Mouse (Mus musculus) forebrain, embryonic 11.5 days (tissue): ENCODE results near the gene Klhl34. TPM values are rescaled to one million over a fixed set of nuclear protein-coding genes. Genes with fewer than 3 reads are reported as not detected.

Experiments used
- ATAC-seq: fragments of 200-750 bp; cut with Nextera tagmentation; replicated peaks from 2 replicates; pipeline ENCODE4 v1.8.0; 2017; ENCODE audit warnings: moderate TSS enrichment; ENCODE audit not compliant: low FRiP score
- DNase-seq: peaks from one replicate; pipeline ENCODE4 v3.0.0-alpha.2; 2017; ENCODE audit warnings: low spot score
- H3K27ac ChIP-seq: fragments of 300-500 bp; sonication (generic); 2 replicates; pipeline ENCODE4 v1.5.1; 2014; ENCODE audit warnings: low read depth, low read length
- H3K27me3 ChIP-seq: fragments of 300-500 bp; sonication (generic); 2 replicates; pipeline ENCODE4 v1.6.1; 2014; ENCODE audit warnings: mild to moderate bottlenecking, low read length, mixed read lengths; ENCODE audit not compliant: control insufficient read depth, insufficient read depth
- H3K36me3 ChIP-seq: fragments of 300-500 bp; sonication (generic); 2 replicates; pipeline ENCODE4 v1.6.1; 2014; ENCODE audit warnings: mild to moderate bottlenecking, low read length, moderate library complexity, mixed read lengths; ENCODE audit not compliant: control insufficient read depth, insufficient read depth
- H3K4me1 ChIP-seq: fragments of 300-500 bp; sonication (generic); replicated peaks from 2 replicates; pipeline ENCODE4 v1.6.1; 2014; ENCODE audit warnings: low read length, mixed read lengths; ENCODE audit not compliant: control insufficient read depth, insufficient read depth
- H3K4me2 ChIP-seq: fragments of 300-500 bp; sonication (generic); 2 replicates; pipeline ENCODE4 v1.6.1; 2014; ENCODE audit warnings: low read depth, mild to moderate bottlenecking, low read length, moderate library complexity, mixed read lengths; ENCODE audit not compliant: severe bottlenecking
- H3K4me3 ChIP-seq: fragments of 300-500 bp; sonication (generic); 2 replicates; pipeline ENCODE4 v1.5.1; 2014; ENCODE audit warnings: low read depth, low read length
- H3K9ac ChIP-seq: fragments of 300-500 bp; sonication (generic); 2 replicates; pipeline ENCODE4 v1.6.1; 2014; ENCODE audit warnings: low read length
- H3K9me3 ChIP-seq: fragments of 300-500 bp; sonication (generic); 2 replicates; pipeline ENCODE4 v1.6.1; 2016; ENCODE audit warnings: low read length, mixed read lengths; ENCODE audit not compliant: control insufficient read depth
- whole genome bisulfite sequencing: fragments of 180-500 bp; shearing (Covaris S2); extraction: QIAGEN DNeasy Blood & Tissue Kit; methylation state at CpG from one replicate; pipeline ENCODE4 v1.1.7; 2014; 5-methylcytosine and 5-hydroxymethylcytosine counted together
- polyA plus RNA-seq: library from polyadenylated mRNA; unstranded; fragments of >200 nt; fragmentation: Nextera tagmentation; extraction: Ambion mirVana; gene quantifications from 2 replicates; pipeline ENCODE4 v1.2.1, GENCODE M21; 2014

Klhl34 gene
- polyA plus RNA-seq: 1.0 and 1.2 TPM in 2 replicates

DNA sequence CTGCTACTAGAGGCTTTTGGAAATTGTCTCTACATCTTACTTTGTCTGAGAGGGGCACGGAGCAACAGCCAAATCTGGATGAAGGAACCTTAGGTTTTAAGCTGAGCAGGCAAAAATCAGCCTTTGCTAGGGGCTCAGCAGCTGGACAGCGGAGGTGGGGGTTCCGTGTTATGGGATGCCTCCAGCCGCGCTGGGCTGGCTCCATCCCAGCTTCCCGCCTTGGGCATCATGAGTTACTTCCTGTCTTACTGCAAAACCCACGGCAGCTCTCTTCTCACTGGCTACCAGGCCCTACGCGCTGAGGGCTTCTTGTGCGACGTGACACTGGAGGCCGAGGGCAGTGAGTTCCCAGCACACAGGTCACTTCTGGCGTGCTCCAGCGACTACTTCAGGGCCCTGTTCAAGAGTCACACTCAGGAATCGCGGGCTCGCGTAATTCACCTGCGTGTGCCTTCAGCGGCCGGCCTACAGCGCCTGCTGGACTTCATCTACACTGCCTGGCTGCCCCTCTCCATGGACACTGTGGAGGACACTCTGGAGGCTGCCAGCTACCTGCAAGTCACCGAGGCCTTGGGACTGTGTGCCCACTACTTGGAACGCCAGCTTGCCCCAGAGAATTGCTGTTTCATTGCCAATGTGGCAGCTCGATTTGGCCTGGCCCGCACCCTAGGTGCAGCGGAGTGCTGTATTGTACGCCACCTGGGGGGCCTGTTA is at the start of gene Klhl34:
TSS of gene Klhl34 (plus strand) at position 229 of the 714 bp plus-strand sequence.
- H3K36me3 ChIP-seq: no peaks in the 10 kb centered on the region
- no peak within 1 kb of the TSS; the same call in 1 of the 2 replicates for H3K4me3 ChIP-seq
- peak within 1 kb of the TSS; percentile 42 for H3K4me2 ChIP-seq
- 35% methylated on average over 28 of the region's 28 CpGs for WGBS
- no peaks in the 10 kb centered on the region for H3K9me3 ChIP-seq
- no peak within 1 kb of the TSS for H3K9ac ChIP-seq
- no peak within 1 kb of the TSS for H3K27ac ChIP-seq
- peaks cover 5% of the 10 kb centered on the region; the same call in 1 of the 2 replicates for H3K27me3 ChIP-seq
- no peaks in the 10 kb centered on the region for H3K4me1 ChIP-seq
- DNase-seq: peak; percentile 52
- ATAC-seq: no peak; the same call in 1 of the 2 replicates

DNA sequence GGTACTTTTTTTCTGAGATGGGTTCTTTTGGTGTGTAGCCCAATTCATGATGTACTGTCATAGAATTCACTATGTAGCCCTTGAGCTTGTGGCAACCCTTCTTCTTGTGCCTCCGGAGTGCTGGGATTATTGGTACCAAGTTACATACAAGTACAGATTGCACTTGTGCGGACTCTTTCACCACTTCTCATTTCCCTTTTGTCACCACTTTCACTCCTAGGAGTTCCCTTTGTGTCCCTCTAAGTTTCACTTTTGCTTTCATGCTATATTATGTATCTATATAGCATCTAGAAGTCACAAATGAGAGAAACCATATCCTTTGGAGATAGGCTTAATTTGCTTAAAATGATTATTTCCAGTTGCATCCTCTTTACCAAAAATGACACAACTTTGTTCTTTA is 16.6 kb upstream of the Klhl34 start:
- no peaks in the 10 kb centered on the region for H3K36me3 ChIP-seq
- H3K27me3 ChIP-seq: no peaks in the 10 kb centered on the region
- no peak overlapping the region for H3K9ac ChIP-seq
- no peak overlapping the region for H3K4me2 ChIP-seq
- H3K4me3 ChIP-seq: no peak overlapping the region
- H3K27ac ChIP-seq: no peak overlapping the region
- no peak for DNase-seq
- H3K9me3 ChIP-seq: no peaks in the 10 kb centered on the region
- no peak for ATAC-seq
- WGBS: 98% methylated on average over 2 of the region's 2 CpGs
- H3K4me1 ChIP-seq: no peaks in the 10 kb centered on the region

DNA sequence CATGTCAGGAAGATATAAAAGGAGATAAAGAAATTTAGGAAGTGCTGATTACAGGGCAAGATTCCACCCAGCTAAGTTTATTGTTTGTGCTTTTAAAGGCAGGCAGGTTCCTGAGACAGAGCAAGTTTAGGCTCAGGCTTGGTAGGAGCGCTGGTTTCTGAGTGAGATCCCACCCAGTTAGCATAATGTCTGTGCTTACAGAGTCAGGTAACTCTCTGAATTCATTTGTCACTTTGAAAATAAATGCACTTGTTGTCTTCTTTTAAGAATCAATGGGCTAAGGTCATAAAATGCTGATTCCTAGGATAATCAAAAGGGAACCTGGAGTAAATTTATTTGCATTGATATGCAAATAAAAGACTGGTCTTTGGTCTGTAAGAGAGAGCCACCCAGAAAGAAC is 8.5 kb upstream of the Klhl34 start:
- Histone ChIP-seq H3K36me3 (no peaks in the 10 kb centered on the region), H3K9me3 (no peaks in the 10 kb centered on the region), H3K9ac (no peak overlapping the region), H3K4me1 (no peaks in the 10 kb centered on the region), H3K27me3 (no peaks in the 10 kb centered on the region), H3K27ac (no peak overlapping the region), H3K4me3 (no peak overlapping the region), H3K4me2 (no peak overlapping the region)
- DNase-seq (no peak), ATAC-seq (no peak)
- 82% methylated on average over 1 of the region's 1 CpGs for WGBS

- H3K9me3 ChIP-seq: no peaks in the 10 kb centered on the region
- DNase-seq: peak; percentile 69
- no peaks in the 10 kb centered on the region for H3K36me3 ChIP-seq
- no peaks in the 10 kb centered on the region for H3K4me1 ChIP-seq
- ATAC-seq: peak; percentile 83
- no peak overlapping the region; the same call in 1 of the 2 replicates for H3K4me3 ChIP-seq
- H3K27me3 ChIP-seq: peaks cover 5% of the 10 kb centered on the region; the same call in 1 of the 2 replicates
- H3K9ac ChIP-seq: no peak overlapping the region
- 18% methylated on average over 30 of the region's 31 CpGs for WGBS
- peak overlapping the region; percentile 42 for H3K4me2 ChIP-seq
- H3K27ac ChIP-seq: no peak overlapping the region
These were observed 546 bp upstream of the Klhl34 start for GRCm38 (mm10) chrX:157817571-157818206.

- Histone ChIP-seq H3K4me1 (no peaks in the 10 kb centered on the region), H3K27ac (no peak overlapping the region), H3K4me3 (no peak overlapping the region), H3K9ac (no peak overlapping the region), H3K36me3 (no peaks in the 10 kb centered on the region), H3K4me2 (no peak overlapping the region), H3K9me3 (no peaks in the 10 kb centered on the region), H3K27me3 (peaks cover 5% of the 10 kb centered on the region; the same call in 1 of the 2 replicates)
- no peak for ATAC-seq
- peak; percentile 46 for DNase-seq
- 87% methylated on average over 13 of the region's 13 CpGs for WGBS
These were observed 656 bp downstream of the Klhl34 start for GRCm38 (mm10) chrX:157818921-157819260.

DNA sequence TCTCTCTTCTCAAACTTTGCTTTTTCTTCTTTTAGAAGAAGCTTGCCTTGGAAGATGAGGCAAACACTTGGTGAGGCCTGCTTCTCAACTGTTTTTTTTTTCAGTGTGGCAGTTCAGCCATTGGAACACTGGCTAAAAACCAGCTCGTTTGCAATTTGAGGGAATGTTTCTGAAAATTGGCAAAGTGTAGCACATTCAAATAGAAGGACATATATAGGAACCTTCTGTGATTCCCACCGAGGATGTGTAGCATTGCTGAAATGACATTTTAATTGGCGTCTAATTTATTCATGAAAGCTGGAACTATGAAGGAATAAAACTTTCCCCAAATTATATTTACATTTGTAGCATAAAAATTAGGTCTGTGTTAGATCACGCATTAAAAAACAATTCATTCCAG is 11.7 kb downstream of the Klhl34 start:
- H3K4me2 ChIP-seq: no peak overlapping the region
- H3K9ac ChIP-seq: no peak overlapping the region
- no peaks in the 10 kb centered on the region for H3K9me3 ChIP-seq
- 77% methylated on average over 4 of the region's 4 CpGs for WGBS
- no peaks in the 10 kb centered on the region for H3K36me3 ChIP-seq
- DNase-seq (no peak), ATAC-seq (no peak)
- no peak overlapping the region for H3K4me3 ChIP-seq
- no peaks in the 10 kb centered on the region for H3K27me3 ChIP-seq
- H3K4me1 ChIP-seq: no peaks in the 10 kb centered on the region
- no peak overlapping the region for H3K27ac ChIP-seq

Other genes starting within 250 kb of the Klhl34 start
- 5.4 and 6.9 TPM in 2 replicates for gene Yy2, start 249.4 kb upstream of the Klhl34 start, polyA plus RNA-seq
- gene Mbtps2, start 219.7 kb upstream of the Klhl34 start, polyA plus RNA-seq: 21.8 and 30.7 TPM in 2 replicates
- gene Smpx, start 119.5 kb upstream of the Klhl34 start, polyA plus RNA-seq: not detected in 2 replicates
- gene Cnksr2, start 224.9 kb downstream of the Klhl34 start, polyA plus RNA-seq: 4.6 TPM in 2 replicates